Mouse (Mus musculus): ENCODE results near the gene Syn3. TPM values are rescaled to one million over a fixed set of nuclear protein-coding genes. Genes with fewer than 3 reads are reported as not detected.

Gene Syn3
- total RNA-seq, 2 experiments from 2014 or later, result 5.0 to 6.8 TPM

DNA sequence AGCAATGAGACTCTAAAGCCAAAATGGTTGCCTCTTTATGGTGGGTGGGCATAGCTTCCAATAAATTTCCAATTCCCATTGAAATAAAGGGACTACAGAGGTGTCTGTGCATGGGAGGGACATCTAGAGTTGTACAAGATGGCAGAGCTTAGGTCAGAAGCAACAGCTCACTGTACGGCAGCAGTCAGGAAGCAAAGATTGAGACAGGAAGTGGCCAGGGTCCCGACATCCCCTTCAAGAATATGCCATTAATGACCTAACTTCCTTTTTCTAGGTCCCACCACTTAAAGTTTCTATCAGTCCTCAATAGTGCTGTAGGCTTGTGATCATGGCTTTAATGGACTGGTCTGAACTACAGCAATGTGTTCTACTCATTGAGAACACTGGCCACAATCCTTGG lies 330.6 kb downstream of the Syn3 start:
- no peak for DNase-seq (ENCODE audit: low spot score in 2 of 2)

DNA sequence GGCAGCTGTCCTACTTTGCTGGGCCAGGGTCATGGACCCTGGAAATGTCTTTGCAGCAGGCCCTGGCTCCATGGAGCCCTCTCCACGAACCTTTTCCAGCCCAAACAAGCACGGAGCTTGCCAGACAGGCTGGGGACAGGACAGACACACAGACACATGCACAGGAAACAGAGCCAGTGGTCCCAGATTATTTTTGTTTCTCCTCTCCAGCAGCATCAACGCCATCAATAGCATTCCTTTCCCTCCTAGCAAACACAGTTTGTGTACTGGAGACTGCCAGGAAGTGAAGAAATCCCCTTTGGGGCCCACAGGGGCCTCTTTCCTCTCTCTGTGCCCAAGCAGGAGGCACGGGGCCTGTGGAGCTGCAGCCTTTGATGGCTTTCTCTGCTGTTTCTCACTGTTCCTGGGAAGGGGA lies 331.8 kb downstream of the Syn3 start:
- no peak for DNase-seq (ENCODE audit: low spot score in 2 of 2)

DNA sequence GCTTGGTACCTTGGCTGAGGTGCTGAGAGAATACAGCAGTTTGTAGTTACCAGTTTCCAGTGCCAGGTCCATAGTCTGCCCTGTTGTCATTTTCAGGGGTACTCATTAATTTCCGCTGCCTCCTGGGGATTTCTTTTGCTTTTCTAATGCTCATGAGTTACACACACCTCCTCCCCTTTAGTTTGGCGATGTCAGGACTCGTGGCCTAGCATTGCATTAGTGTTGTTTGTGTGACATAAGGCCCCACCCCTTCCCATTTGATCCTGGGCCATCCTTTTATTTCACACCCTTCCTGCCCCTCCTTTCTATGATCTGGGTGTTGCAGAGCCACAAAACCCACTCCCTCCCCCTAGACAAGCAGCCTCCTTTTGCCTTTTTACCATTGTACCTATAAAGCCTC lies 334.6 kb downstream of the Syn3 start:
- DNase-seq (ENCODE audit: low spot score in 2 of 2), result no peak

GRCm38 (mm10) chr10:86161783-86162271 lies 336.9 kb downstream of the Syn3 start:
- DNase-seq (ENCODE audit: low spot score in 2 of 2), result no peak

- DNase-seq (ENCODE audit: low spot score in 2 of 2), result no peak
Observed at GRCm38 (mm10) chr10:86158198-86158899, 340.3 kb downstream of the Syn3 start.

DNA sequence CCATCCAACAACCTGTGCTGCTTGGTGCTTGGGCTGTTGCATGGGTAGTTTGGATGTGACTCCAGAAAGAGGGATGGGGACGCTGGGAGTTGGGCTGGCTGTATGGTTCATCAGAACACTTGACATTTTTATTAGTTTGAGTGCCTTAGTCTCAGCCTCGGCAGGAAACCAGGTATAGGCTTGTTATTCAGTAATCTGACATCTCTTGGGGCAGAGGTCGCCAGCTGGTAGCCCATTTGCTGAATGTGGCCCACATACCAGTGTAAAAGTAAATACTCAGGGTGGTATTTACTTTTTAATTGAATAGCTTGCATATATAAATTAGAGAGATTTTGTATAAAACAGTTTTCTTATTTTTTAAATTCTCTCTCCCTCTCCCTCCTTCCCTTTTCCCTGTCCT lies 343.4 kb downstream of the Syn3 start:
- no peak for DNase-seq (ENCODE audit: low spot score in 2 of 2)

- no peak for DNase-seq (ENCODE audit: low spot score in 2 of 2)
Observed at GRCm38 (mm10) chr10:86153221-86153620, 345.5 kb downstream of the Syn3 start.

DNA sequence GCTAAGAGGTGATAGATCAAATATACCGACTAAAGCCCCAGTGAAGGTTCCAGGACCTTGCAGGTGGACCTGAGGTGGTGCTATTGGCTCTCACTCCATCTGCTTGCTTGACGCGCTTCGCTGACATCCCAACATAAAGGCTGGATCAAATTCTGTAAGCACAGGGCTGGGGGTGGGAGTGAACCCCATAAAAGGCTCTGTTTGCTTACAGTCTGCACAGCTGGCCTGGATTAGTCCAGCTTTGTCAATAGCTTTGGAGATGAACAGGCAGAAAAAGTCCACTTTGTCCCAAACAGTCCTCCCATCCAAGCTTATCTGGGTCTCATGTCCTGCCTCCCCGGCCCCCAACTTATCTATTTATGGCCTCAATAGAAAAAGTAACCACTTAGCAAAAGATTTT lies 347.3 kb downstream of the Syn3 start:
- no peak for DNase-seq (ENCODE audit: low spot score in 2 of 2)

GRCm38 (mm10) chr10:86150076-86150475 lies 348.6 kb downstream of the Syn3 start:
- no peak for DNase-seq (ENCODE audit: low spot score in 2 of 2)

DNA sequence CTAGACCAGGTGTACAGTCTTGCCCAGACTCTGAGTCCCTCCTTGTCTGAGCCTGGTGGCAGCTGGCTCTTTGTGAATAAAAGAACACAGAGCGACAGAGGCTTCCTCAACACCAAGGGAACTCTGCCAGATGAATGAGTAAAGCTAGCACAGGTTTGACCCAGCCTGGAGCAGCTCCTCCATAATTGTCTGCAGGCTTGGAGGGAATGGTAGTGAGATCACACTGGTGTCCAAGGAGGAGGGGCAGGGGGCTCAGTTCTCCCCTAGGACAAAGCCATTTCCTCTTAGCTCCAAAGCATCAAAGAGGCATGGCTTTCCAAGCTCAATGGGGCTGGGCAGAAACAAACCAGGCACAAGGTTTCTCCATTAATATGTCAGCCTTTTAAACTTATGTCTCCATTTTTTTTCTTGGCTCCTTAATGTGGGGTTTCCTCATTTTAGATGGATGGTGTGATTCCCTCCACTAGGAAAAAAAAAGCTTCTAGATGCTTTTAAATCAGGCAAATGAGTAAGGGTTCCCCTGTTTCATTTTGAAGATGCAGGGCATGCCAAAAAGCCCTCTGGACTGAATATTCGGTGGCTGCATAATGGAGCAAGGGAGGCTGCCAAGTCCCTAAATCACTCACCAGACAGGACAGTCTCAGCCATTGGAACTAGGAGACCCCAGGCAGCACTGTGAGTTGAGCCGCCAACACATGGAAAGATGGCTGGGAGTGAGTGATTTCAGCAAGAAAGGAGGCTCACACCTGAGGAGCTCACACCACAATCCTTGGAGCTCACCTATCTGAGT lies 349.5 kb downstream of the Syn3 start:
- no peak for DNase-seq (ENCODE audit: low spot score in 2 of 2)

- no peak for DNase-seq (ENCODE audit: low spot score in 2 of 2)
Observed at GRCm38 (mm10) chr10:86139061-86139681, 359.5 kb downstream of the Syn3 start.

- no peak for DNase-seq (ENCODE audit: low spot score in 2 of 2)
Observed at GRCm38 (mm10) chr10:86137589-86138173, 361.0 kb downstream of the Syn3 start.

DNA sequence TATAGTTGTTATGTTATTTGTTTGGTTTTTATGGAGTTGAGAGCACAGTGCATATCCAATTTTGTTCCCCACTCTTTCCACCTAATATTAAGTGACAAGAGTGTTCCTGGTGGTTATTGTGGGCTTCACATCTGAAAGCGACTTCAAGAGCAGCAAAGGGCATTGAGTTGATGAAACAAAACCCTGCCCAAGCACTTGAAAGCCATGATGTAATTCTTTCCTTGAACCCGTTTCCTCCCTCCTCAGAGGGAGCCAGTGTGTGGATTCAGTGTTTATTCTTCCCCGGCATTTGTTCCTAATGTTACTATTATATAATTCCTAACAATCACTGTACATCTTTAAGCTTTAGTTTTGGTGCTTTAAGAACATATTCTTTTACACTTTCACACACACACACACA lies 361.6 kb downstream of the Syn3 start:
- DNase-seq (ENCODE audit: low spot score in 2 of 2), result no peak

DNA sequence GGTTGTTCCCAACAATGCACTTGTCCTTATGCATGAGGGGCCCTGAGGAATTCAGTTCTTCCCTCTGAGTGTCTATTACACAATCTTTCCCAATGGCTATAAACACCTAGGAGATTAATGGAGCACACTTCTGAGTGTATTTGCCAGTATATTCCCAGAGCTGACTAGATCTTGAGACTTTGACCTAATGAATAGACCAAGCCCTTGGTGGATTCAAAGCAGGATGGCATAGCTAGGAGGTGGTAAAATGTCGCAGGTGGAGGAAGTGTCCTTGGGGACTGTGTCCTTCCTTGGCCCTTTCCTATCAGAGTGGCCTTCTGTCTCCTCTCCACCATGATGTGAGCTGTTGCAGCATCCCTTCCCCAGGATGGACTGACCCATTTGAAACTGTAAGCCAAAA lies 362.4 kb downstream of the Syn3 start:
- no peak for DNase-seq (ENCODE audit: low spot score in 2 of 2)

DNA sequence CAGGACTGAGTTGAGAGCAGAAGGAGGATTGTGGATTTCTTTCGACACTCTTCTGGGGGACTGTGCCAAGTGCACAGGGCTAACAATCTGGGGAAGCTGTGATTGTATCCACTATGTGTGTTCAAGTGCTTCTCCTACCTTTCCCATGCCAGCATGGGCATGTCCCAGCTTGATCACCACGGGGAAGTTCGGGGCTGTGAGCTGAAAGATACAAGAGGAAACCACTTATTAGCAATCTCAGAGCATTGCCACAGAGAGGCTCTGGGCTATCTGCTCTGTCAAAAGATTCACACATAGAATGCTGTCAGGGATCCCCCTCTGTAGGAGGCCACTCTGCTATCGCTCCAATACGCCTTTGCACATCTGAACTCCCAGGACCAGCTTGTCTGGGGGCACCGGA lies 363.8 kb downstream of the Syn3 start:
- DNase-seq (ENCODE audit: low spot score in 2 of 2), result no peak

DNA sequence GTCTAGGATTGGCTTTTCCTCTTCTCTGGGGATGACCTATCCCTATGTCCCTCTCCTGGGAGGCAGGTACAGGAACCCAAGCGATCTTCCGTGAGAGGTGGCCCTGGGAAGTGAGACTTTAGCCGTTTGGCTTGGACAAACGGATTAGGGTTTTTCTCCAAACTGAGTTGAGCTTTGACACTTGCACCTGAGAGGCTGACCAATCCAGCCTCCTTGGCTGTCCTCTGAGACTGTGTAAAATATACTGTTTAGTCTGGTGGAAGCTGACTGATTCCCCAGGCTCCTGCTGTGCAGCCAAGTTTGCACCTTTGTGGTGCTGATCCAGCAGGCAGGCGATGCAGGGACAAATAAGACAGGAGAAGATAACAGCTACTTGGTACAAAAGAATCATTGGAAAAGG lies 364.4 kb downstream of the Syn3 start:
- no peak for DNase-seq (ENCODE audit: low spot score in 2 of 2)

DNA sequence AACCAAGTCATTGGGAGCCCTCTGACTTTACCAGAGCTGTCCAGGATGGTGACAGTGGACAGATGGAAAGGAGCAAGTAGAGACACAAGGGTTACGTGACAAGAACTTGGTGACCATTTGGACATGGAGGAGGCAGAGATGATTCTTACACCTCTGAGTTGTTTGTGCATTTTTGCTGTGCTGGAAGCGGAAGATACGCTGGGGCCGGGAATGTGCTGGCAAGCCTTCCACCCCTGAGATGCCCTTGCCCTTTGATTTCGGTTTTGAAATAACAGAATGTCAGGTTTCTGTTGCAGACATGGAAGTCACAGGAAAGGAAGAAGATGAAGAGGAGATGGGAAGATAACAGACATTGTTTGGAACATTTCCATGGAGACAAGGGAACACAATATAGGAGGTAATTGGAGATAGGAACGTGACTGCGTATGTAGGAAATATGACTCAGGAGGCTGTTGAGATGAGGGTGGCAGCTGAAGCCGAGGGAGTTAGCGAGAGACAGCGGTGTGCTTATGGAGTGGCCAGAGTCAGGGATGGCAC lies 366.2 kb downstream of the Syn3 start:
- no peak for DNase-seq (ENCODE audit: low spot score in 2 of 2)

- DNase-seq (ENCODE audit: low spot score in 2 of 2), result no peak
Observed at GRCm38 (mm10) chr10:86129046-86129445, 369.6 kb downstream of the Syn3 start.

GRCm38 (mm10) chr10:86126478-86126877 lies 372.2 kb downstream of the Syn3 start:
- DNase-seq (ENCODE audit: low spot score in 2 of 2), result no peak

- no peak for DNase-seq (ENCODE audit: low spot score in 2 of 2)
Observed at GRCm38 (mm10) chr10:86125421-86125820, 373.3 kb downstream of the Syn3 start.

DNA sequence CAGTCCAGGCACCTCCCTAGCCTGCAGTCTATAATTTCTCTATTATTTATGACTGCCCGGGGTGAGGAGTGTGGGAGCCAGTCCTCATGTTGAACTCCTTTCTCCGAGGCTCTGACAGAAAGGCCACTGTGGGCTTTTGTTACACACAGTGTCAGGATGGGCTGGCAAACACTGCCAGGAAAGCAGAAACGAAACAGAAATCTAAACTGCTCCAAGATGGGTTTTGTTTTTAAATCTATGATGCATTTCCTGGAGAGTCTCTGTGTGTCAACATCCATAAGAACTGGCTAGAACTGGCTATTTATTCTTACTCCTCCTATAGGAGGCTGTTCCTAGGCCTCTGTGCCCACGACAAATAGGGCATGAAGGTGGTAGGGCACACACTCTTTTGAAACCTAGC lies 374.6 kb downstream of the Syn3 start:
- no peak for DNase-seq (ENCODE audit: low spot score in 2 of 2)

DNA sequence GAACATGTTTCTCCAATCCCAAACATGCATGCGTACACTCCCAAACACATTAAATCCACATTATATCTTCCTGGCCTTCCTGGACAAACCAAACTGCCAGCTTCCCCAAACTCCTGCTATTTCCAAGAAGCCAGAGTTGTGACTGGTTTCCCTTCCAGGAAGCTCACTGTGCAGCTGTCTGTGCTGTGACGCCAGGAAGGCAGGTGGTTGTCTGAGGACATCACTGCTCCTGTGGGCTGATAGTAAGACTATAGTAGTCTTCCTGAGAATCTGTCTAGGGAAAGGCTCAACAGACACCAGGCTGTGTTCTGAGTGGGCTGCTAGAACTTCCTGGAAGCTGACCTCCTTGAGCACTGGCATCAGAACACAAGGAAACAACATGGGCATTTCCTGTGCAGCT lies 375.5 kb downstream of the Syn3 start:
- DNase-seq (ENCODE audit: low spot score in 2 of 2), result no peak

Measured in adrenal gland, postnatal 4 days (tissue).